Mouse (Mus musculus) liver, postnatal 0 days (tissue): ENCODE results near the gene Olfr157. TPM values are rescaled to one million over a fixed set of nuclear protein-coding genes. Genes with fewer than 3 reads are reported as not detected.

Source experiments
- ATAC-seq: fragments of 200-750 bp; cut with Nextera tagmentation; 2 replicates; pipeline ENCODE4 v1.8.0; 2017; ENCODE audit warnings: mild to moderate bottlenecking, moderate library complexity
- DNase-seq: peaks from one replicate; pipeline ENCODE4 v3.0.0-alpha.2; 2016
- H3K27ac ChIP-seq: fragments of 300-500 bp; sonication (generic); 2 replicates; pipeline ENCODE4 v1.5.1; 2014; ENCODE audit warnings: antibody characterized with exemption, moderate library complexity, mild to moderate bottlenecking, low read depth
- H3K27me3 ChIP-seq: fragments of 300-500 bp; sonication (generic); 2 replicates; pipeline ENCODE4 v1.6.1; 2014; ENCODE audit warnings: low read length, control low read depth, mixed read lengths; ENCODE audit not compliant: insufficient read depth
- H3K36me3 ChIP-seq: fragments of 300-500 bp; sonication (generic); replicated peaks from 2 replicates; pipeline ENCODE4 v1.6.1; 2014; ENCODE audit warnings: mild to moderate bottlenecking, control low read depth, low read length, moderate library complexity, mixed read lengths; ENCODE audit not compliant: insufficient read depth
- H3K4me1 ChIP-seq: fragments of 300-500 bp; sonication (generic); 2 replicates; pipeline ENCODE4 v1.6.1; 2014; ENCODE audit warnings: antibody characterized with exemption, mild to moderate bottlenecking, control low read depth; ENCODE audit not compliant: insufficient read depth
- H3K4me2 ChIP-seq: fragments of 300-500 bp; sonication (generic); 2 replicates; pipeline ENCODE4 v1.6.1; 2014; ENCODE audit warnings: low read depth, mild to moderate bottlenecking, low read length, moderate library complexity, mixed read lengths
- H3K4me3 ChIP-seq: fragments of 300-500 bp; sonication (generic); 2 replicates; pipeline ENCODE4 v1.5.1; 2014; ENCODE audit warnings: low read depth, low read length
- H3K9ac ChIP-seq: fragments of 300-500 bp; sonication (generic); replicated peaks from 2 replicates; pipeline ENCODE4 v1.6.1; 2014; ENCODE audit warnings: mild to moderate bottlenecking, moderate library complexity
- H3K9me3 ChIP-seq: fragments of 300-500 bp; sonication (generic); 2 replicates; pipeline ENCODE4 v1.6.1; 2016; ENCODE audit warnings: mild to moderate bottlenecking, control low read depth, low read length, mixed read lengths
- CTCF ChIP-seq: sonication (generic); IDR thresholded peaks from 2 replicates; pipeline ENCODE4 v1.5.1; 2016; ENCODE audit warnings: antibody characterized with exemption, low read depth
- EP300 ChIP-seq: IDR thresholded peaks from 2 replicates; pipeline ENCODE4 v1.6.1; 2016; ENCODE audit warnings: antibody characterized with exemption, low read depth, mild to moderate bottlenecking
- WGBS: fragments of 180-500 bp; shearing (Covaris S2); extraction: QIAGEN DNeasy Blood & Tissue Kit; methylation state at CpG from one replicate; pipeline ENCODE4 v1.1.7; 2014; ENCODE audit not compliant: insufficient replicate concordance; 5-methylcytosine and 5-hydroxymethylcytosine counted together
- polyA plus RNA-seq: library from polyadenylated mRNA; unstranded; fragments of >200 nt; fragmentation: Nextera tagmentation; extraction: Ambion mirVana; gene quantifications from 2 replicates; pipeline ENCODE4 v1.2.1, GENCODE M21; 2015

Gene Olfr157
- polyA plus RNA-seq, 1 experiment from 2014 or later = not detected

GRCm38 (mm10) chr4:43854101-43854500 lies 14.1 kb upstream of the Olfr157 start:
- H3K9ac ChIP-seq = no peak overlapping the region
- no peak for TF ChIP-seq EP300
- TF ChIP-seq CTCF = no peak
- H3K27ac ChIP-seq = no peak overlapping the region
- H3K9me3 ChIP-seq = no peaks in the 10 kb centered on the region
- 67% methylated on average over 8 of the region's 8 CpGs for WGBS
- no peak overlapping the region for H3K4me3 ChIP-seq
- H3K4me1 ChIP-seq = no peaks in the 10 kb centered on the region
- ATAC-seq (no peak), DNase-seq (no peak)
- no peaks in the 10 kb centered on the region for H3K27me3 ChIP-seq
- no peak overlapping the region for H3K4me2 ChIP-seq
- H3K36me3 ChIP-seq = no peaks in the 10 kb centered on the region

GRCm38 (mm10) chr4:43851265-43851664 lies 11.3 kb upstream of the Olfr157 start, which contains the start of gene Olfr155:
TSS of gene Olfr155 (plus strand) at chr4:43851565.
- H3K4me3 ChIP-seq = no peak within 1 kb of the TSS
- WGBS = 81% methylated on average over 6 of the region's 6 CpGs
- H3K4me1 ChIP-seq = no peaks in the 10 kb centered on the region
- no peaks in the 10 kb centered on the region for H3K36me3 ChIP-seq
- no peaks in the 10 kb centered on the region for H3K9me3 ChIP-seq
- ATAC-seq = no peak
- no peak within 1 kb of the TSS for H3K9ac ChIP-seq
- no peak within 1 kb of the TSS for H3K4me2 ChIP-seq
- TF ChIP-seq EP300 (no peak), CTCF (no peak)
- DNase-seq = no peak
- H3K27me3 ChIP-seq = no peaks in the 10 kb centered on the region
- H3K27ac ChIP-seq = no peak within 1 kb of the TSS

- H3K36me3 ChIP-seq = no peaks in the 10 kb centered on the region
- 67% methylated on average over 3 of the region's 3 CpGs for WGBS
- no peak overlapping the region for H3K4me2 ChIP-seq
- TF ChIP-seq CTCF (no peak), EP300 (no peak)
- H3K27me3 ChIP-seq = no peaks in the 10 kb centered on the region
- H3K27ac ChIP-seq = no peak overlapping the region
- H3K4me3 ChIP-seq = no peak overlapping the region
- ATAC-seq = no peak
- DNase-seq = no peak
- H3K4me1 ChIP-seq = no peaks in the 10 kb centered on the region
- H3K9ac ChIP-seq = no peak overlapping the region
- H3K9me3 ChIP-seq = no peaks in the 10 kb centered on the region
These were observed 1.7 kb downstream of the Olfr157 start for GRCm38 (mm10) chr4:43838326-43838725.

- H3K4me1 ChIP-seq = no peaks in the 10 kb centered on the region
- no peaks in the 10 kb centered on the region for H3K9me3 ChIP-seq
- DNase-seq (no peak), ATAC-seq (no peak)
- no peak overlapping the region for H3K4me2 ChIP-seq
- TF ChIP-seq CTCF = no peak
- TF ChIP-seq EP300 = no peak
- no peak overlapping the region for H3K9ac ChIP-seq
- H3K4me3 ChIP-seq = no peak overlapping the region
- 44% methylated on average over 4 of the region's 4 CpGs for WGBS
- no peak overlapping the region for H3K27ac ChIP-seq
- no peaks in the 10 kb centered on the region for H3K36me3 ChIP-seq
- no peaks in the 10 kb centered on the region for H3K27me3 ChIP-seq
These were observed 5.3 kb downstream of the Olfr157 start for GRCm38 (mm10) chr4:43834749-43835148.

- H3K4me3 ChIP-seq = no peak overlapping the region
- no peak overlapping the region for H3K9ac ChIP-seq
- H3K27ac ChIP-seq = no peak overlapping the region
- no peaks in the 10 kb centered on the region for H3K36me3 ChIP-seq
- TF ChIP-seq CTCF (no peak), EP300 (no peak)
- H3K27me3 ChIP-seq = no peaks in the 10 kb centered on the region
- H3K4me1 ChIP-seq = no peaks in the 10 kb centered on the region
- no peak for DNase-seq
- H3K9me3 ChIP-seq = no peaks in the 10 kb centered on the region
- no peak for ATAC-seq
- no peak overlapping the region for H3K4me2 ChIP-seq
- WGBS = 58% methylated on average over 5 of the region's 5 CpGs
These were observed 6.2 kb downstream of the Olfr157 start for GRCm38 (mm10) chr4:43833752-43834151.

- no peak overlapping the region for H3K4me2 ChIP-seq
- no peak overlapping the region for H3K9ac ChIP-seq
- no peaks in the 10 kb centered on the region for H3K36me3 ChIP-seq
- no peak for TF ChIP-seq EP300
- 0 out of 2 replicates have a peak, but pooled peaks have one; percentile 16 for TF ChIP-seq CTCF
- no peaks in the 10 kb centered on the region for H3K4me1 ChIP-seq
- WGBS = 62% methylated on average over 5 of the region's 5 CpGs
- DNase-seq = peak; percentile 23
- H3K27me3 ChIP-seq = no peaks in the 10 kb centered on the region
- H3K9me3 ChIP-seq = no peaks in the 10 kb centered on the region
- ATAC-seq = no peak
- H3K4me3 ChIP-seq = no peak overlapping the region
- H3K27ac ChIP-seq = no peak overlapping the region
These were observed 8.0 kb downstream of the Olfr157 start for GRCm38 (mm10) chr4:43832031-43832430.

GRCm38 (mm10) chr4:43828806-43829205 lies 11.2 kb downstream of the Olfr157 start:
- 90% methylated on average over 4 of the region's 4 CpGs for WGBS
- H3K9ac ChIP-seq = no peak overlapping the region
- ATAC-seq (no peak), DNase-seq (peak; percentile 1)
- H3K27me3 ChIP-seq = no peaks in the 10 kb centered on the region; the same call in 1 of the 2 replicates
- no peak overlapping the region for H3K4me2 ChIP-seq
- H3K4me3 ChIP-seq = no peak overlapping the region
- H3K9me3 ChIP-seq = no peaks in the 10 kb centered on the region
- H3K27ac ChIP-seq = no peak overlapping the region
- H3K36me3 ChIP-seq = no peaks in the 10 kb centered on the region
- no peak for TF ChIP-seq CTCF
- no peak for TF ChIP-seq EP300
- no peaks in the 10 kb centered on the region for H3K4me1 ChIP-seq
